Mouse (Mus musculus) CD4-positive, CD25-positive, alpha-beta regulatory T cell, adult 2 months (primary cell): Measurements from ENCODE around the gene Mta1.

Source experiments
- DNase-seq: peaks from one replicate; pipeline ENCODE4 v3.0.0-alpha.2; 2012; ENCODE audit warnings: low read depth, low spot score

Mta1 gene

GRCm38 (mm10) chr12:113097749-113098281 is at the start of gene Mta1:
Mta1 (plus strand) TSS chr12:113098278.
- peak; percentile 76 for DNase-seq

DNA sequence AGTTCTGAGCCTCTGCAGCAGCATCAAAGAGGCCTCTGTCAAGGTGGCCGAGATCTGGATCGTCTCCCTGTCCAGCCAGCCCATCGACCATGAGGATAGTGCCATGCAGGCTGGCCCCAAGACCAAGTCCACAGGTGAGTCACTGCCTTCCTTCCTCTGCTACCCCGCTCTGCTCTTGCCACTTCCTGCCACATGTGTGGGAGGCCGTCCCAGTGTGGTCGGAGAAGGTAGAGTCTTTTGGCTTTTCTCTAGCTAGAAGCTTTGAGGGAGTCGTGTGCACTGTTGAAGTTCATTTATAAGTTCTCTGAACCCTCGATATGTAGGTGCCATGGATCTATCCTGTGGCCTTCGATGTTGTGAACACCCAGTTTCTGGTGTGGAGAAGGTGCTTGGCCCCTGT is 48.2 kb upstream of the Mta1 start:
- DNase-seq: peak; percentile 69

DNA sequence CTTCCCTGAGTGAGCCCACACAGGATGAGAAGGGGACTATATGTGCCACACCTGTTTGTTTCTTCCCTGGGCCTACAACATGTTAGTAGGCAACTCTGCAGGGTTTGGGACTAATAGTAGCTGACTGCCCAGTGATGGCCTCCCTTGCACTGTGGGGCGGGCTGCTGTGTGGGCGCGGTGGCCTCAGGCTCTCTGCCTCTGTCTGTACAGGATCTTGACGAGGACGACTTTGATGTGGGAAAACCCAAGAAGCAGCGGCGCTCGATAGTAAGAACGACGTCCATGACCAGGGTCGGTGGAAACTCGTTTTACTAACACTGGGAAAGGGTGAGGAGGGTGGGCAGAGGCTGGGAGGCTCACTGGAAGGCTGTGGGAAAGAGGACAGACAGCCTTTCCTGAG is 47.4 kb upstream of the Mta1 start:
- peak; percentile 70 for DNase-seq

GRCm38 (mm10) chr12:113051628-113052403 is 46.3 kb upstream of the Mta1 start:
- DNase-seq: no peak

DNA sequence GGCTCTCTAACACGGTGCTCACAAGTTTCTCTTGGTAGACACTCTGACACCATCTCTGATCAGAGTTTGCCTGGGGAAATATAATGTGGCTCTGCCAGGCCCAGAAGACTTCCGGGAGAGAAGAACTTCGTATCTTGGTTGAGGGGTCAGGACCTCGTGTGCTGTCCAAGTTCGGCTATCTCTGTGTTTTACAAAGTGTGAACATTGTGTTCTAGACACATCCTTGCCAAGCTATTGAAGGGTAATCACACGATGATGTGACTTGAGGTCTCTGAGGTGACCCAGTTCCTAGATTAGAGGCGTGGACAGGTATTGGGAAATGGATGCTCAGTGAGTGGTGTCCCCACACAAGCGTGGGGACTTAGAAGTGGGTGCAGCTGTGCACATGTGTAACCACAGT is 42.0 kb upstream of the Mta1 start:
- no peak for DNase-seq

GRCm38 (mm10) chr12:113060178-113060577 is 37.9 kb upstream of the Mta1 start:
- no peak for DNase-seq

DNA sequence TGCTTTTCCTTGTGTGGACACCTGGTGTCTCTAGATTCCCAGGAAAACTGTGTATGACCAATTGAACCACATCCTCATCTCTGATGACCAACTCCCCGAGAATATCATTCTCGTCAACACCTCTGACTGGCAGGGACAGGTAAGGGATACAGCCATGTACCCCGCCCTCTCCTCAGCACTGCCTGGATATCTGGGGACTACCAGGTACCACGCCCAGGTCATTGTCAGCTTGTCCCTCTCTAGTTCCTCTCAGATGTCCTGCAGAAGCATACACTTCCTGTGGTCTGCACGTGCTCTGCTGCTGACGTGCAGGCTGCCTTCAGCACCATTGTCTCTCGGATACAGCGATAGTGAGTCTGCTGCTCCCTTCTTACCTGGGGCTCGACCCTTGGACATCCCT is 36.5 kb upstream of the Mta1 start:
- DNase-seq: no peak

DNA sequence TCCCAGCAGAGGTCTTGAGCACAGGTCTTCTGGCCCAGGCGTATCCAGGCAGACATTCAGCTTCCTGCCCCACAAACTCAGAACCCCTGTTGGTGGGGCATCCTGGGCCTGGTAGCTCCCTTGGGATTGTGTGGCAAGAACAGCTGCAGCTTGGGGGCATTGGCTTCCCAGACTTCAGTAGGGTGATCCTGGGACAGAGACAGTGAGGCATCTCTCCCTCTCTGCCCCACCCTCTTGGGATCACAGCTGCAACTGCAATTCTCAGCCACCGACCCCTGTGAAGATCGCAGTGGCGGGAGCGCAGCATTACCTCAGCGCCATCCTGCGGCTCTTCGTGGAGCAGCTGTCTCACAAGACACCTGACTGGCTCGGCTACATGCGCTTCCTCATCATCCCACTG is 35.9 kb upstream of the Mta1 start:
- no peak for DNase-seq

DNA sequence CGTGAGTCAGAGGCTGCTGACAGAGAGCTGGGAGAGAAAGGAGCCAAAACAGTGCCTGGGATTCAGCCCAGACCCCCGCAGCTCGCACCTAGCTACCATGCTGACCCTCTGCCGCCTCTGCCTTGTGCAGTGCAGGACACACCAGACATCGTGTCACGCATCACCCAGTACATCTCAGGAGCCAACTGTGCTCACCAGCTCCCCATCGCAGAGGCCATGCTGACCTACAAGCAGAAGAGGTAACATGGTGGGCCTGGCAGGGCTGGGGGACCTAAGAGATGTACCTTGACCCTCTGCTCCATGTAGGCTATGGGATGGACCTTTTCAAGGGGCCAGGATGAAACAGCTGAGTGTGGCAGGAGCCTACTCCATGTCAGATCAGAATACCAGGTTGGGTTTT is 34.4 kb upstream of the Mta1 start:
- DNase-seq: no peak

DNA sequence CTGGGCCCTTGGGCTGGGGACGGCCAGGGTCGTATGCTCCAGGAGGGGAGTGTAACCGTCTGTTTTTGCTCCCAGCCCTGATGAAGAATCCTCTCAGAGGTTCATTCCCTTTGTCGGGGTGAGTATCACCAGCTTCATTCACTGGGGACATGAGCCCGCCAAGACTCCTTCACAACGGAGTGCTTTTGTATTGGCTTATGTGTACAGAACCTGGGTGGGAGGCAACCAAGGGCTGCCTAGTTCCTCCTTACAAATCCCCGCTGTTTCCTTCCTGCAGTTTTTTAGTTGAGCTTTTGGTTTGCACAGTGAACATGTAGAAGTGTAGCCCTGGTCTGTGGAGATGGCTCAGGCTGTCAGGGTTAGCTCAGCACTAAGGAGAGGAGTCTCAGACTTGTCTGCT is 30.1 kb upstream of the Mta1 start:
- no peak for DNase-seq

DNA sequence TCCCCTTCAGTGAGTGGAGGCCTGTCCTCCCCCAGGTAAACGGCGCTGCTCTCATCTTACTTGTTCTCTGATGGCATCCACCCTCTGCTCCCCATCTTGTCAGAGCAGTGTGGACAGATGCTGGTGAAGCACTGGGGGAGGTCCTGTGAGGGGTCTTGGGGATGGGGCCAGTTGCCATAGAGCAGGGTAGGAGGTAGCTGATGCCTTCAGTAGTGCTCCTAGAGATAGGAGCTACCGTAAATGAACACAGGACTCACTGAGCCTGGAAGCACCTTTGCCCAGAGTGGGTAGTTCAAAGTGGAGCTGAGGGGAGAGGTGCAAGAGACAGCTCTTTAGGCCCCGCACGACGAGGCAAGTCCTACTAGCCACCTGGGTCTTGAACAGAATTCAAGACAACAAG is 28.7 kb upstream of the Mta1 start:
- DNase-seq: no peak

GRCm38 (mm10) chr12:113071321-113071720 is 26.8 kb upstream of the Mta1 start:
- no peak for DNase-seq

GRCm38 (mm10) chr12:113071827-113072226 is 26.3 kb upstream of the Mta1 start:
- no peak for DNase-seq

DNA sequence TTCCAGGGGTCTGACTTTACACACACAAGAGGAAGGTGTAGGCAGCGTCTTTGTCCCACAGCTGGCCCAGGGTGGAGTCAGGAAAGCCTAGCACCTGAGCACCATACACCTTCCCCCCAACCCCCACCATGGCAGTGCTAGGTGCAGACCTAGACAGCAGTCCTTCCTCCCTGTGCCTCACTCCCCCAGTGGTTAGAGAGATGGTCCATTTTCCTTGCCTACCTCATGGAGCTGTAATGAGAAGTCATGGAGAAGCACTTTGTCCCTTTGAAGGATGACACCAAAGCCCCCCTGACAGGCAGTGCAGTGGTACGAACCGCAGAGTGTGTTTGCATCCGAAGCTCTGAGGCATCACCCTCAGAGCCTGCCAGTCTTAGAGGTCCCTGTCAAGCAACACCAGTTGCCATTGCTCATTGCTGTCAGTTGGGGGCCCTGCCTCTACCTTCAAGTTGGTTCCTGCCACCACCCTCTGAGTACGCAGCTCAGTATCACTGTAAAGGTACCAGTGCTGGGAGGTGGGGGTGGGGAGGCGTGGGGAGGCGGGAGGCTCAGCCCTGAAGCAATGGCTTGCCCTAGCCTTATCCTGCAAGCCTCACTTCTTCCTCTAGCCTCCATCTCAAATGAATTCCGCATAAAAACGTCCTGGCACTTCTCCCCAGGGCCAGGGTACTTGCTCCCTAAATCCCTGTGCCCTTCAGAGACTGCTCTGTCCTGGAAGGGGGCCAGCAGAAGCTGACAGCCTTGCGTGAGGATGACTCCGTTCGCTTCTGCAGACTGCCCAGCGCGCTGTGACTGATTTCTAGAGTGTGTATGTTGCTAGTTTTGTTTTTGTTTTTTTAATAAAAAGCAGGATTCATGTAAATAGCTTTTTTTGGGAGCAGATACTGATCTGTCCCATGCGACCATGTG is 24.4 kb upstream of the Mta1 start:
- DNase-seq: peak; percentile 73

DNA sequence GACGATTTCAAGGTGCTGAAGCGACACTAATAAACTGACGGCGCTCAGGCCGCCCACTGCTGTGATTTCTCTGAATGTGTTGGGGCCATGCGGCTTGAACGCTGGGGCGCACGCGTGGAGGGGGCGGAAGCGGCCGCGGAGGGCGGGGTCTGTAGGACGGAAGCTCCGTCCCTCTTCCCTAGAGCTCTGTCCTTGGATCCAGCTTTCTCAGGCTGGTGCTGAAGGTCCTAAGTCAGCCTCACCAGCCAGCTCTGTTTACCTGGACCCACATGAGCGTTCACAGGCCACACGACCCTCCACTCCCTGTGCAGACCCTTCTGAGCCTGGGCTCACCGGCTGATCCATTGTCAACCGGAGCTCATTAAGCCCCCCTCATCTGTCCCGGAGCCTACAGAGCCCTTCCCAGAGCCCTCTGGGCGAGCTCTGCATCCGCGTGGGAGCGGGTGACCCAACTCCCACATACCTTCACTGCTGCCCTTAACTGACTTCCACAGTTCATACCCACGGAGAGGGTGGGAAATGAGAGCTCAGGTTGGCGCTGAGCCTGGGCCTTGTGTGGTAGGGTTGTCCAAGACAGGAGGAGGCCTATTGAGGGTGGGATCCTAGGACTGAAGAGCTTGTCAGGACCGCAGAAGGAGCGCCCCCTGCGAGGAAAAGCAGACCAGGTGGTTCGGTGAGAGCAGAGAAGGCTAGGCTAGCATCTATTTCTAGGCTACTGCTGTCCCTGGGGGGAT is 23.6 kb upstream of the Mta1 start, which contains the start of gene Tex22:
Tex22 (plus strand) TSS at position 174 of the 734 bp plus-strand sequence.
- DNase-seq: peak; percentile 86

DNA sequence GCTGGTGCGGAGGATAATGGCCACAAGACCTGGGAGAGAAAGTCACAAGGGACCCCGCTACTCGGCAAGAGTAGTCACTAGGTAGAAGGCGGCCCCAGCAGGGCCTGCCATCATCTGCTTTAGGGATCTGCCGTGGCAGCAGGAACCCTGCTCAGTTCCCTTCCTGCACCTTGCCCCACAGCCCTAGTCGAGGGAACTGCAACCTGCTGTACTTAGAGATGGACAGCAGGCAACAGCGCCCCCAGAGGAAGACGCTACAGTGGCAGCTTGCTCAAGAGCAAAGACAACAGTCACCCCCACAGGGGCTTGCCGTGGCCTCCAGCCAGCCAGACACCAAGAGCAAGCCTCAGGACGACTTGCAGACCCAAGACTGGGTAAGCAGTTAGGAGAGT is 23.0 kb upstream of the Mta1 start:
- DNase-seq: peak; percentile 95

- no peak for DNase-seq
These were observed 22.6 kb upstream of the Mta1 start for GRCm38 (mm10) chr12:113075486-113075885.

- DNase-seq: no peak
These were observed 10.8 kb upstream of the Mta1 start for GRCm38 (mm10) chr12:113087276-113087675.

GRCm38 (mm10) chr12:113088026-113088425 is 10.1 kb upstream of the Mta1 start:
- DNase-seq: no peak

GRCm38 (mm10) chr12:113089107-113089506 is 9.0 kb upstream of the Mta1 start:
- DNase-seq: no peak

- DNase-seq: no peak
These were observed 8.0 kb upstream of the Mta1 start for GRCm38 (mm10) chr12:113090053-113090452.

DNA sequence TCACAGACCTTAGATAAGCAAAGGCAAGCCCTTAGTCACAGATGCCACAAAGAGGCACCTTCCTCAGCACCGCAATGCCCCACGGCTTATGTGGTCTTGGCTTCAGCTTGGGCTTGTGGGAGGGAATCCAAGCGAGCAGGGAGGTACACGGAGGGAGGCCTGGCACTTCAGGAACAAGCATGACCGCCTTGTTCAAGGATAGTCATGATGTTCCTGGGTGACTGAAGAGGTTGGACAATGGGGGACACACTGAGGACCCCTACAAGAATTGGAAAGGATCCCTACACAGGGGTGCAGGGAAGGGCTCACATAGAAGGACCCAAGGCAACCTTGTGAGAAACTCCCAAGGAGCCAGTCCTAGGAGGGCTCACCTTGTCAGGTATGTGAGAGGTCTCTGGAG is 1.0 kb upstream of the Mta1 start:
- no peak for DNase-seq
